Mouse (Mus musculus): ENCODE results near the gene Cxcl14.

Gene Cxcl14

DNA sequence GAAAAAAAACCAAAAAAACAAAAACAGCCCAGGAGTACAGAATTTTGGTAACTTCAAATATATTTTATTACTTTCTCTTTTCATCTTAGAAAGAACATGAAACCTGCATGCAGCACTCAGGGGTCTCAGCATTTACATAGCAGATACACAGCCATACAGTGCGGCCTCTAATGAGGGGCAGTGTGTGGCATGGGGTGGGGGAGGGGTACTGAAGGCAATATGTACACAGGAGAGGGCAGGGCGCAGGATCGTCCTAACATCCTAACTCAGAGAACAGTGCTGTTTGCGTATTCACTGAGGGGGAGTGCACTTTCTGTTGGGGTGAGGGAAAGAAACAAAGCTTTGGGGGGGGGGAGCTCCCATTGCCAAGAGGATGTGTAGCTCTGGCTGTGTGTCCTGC, 7.8 kb downstream of the Cxcl14 start:
- DNase-seq: peak; percentile 34

DNA sequence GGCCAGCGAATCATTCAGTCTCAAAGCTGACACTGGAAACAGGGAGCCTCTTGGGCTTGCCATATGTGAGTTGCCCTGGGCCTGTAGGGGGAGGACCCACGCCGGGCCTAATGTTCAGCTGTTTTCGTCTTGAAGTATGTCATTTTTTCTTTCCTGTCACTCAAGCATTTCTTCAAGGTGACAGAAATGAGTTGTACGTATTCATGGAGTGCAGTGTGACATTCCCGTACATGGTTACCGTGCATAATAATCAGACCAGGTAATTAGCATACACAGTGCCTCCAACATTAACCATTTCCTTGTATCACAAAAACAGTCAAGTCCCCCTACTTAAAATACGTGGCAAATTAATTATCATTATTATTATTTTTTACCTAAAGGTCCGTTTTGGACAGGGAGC, 9.3 kb downstream of the Cxcl14 start:
- no peak for DNase-seq

DNA sequence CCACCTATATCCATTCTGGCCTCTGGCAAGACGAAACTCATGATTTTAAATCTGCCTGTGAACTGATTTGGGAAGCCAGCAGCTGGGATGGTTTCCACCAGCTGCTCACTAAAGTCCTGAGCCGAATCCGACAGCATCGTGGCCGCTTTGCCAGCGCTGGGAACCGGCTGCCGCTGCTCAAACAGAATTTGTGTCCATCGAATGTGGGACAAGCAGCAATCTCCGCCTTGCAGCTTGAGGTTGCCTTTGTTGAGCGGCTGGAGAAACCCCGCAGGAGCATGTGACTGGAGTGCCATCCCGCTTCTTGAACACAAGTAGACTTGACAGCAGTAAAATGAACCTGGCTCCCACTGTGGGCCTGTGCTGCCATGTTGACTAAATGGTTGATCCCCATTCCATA, 13.0 kb downstream of the Cxcl14 start:
- peak; percentile 80 for DNase-seq

GRCm38 (mm10) chr13:56280356-56280755, 16.0 kb downstream of the Cxcl14 start:
- no peak for DNase-seq

- DNase-seq: peak; percentile 87
Observed at GRCm38 (mm10) chr13:56279439-56279838, 16.9 kb downstream of the Cxcl14 start.

GRCm38 (mm10) chr13:56275171-56275570, 21.2 kb downstream of the Cxcl14 start:
- DNase-seq: no peak

DNA sequence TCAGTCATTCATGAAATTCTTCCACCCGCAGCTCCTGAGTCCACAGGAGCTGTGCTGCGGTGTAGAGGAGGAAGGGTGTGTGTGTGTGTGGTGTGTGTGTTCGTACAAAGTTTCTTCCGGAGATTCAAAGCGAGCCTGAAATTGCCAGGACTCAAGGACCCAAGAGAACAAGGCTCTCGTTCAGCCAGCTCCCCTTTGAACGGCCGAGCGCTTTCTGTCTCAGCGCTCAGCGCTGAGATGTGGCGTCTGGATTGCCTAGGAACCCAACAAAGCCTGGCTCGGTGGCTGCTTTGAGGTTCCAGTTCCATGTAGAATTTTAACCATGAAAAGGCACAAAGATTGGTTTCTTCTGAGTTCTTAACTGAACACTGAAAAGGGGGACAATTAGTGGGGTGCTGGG, 26.2 kb downstream of the Cxcl14 start:
- DNase-seq: no peak

DNA sequence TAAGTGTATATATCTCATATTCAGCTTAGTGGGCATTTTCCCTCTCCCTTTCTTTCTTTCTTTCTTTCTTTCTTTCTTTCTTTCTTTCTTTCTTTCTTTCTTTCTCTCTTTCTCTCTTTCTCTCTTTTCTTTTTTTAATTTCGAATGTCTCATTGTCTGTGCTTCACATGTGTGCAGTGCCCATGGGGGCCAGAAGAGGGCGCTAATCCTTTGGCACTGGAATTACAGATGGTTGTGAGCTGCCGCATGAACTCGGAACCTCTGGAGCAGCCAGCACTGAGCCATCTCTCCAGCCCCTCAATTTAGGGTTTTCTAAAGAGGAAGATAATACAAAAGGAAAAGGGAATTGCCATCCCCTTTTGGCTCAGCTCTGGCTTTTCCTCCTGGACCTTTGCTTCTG, 29.0 kb downstream of the Cxcl14 start:
- DNase-seq: no peak

- peak; percentile 81 for DNase-seq
Observed at GRCm38 (mm10) chr13:56266435-56266834, 29.9 kb downstream of the Cxcl14 start.

- no peak for DNase-seq
Observed at GRCm38 (mm10) chr13:56265661-56266060, 30.7 kb downstream of the Cxcl14 start.

DNA sequence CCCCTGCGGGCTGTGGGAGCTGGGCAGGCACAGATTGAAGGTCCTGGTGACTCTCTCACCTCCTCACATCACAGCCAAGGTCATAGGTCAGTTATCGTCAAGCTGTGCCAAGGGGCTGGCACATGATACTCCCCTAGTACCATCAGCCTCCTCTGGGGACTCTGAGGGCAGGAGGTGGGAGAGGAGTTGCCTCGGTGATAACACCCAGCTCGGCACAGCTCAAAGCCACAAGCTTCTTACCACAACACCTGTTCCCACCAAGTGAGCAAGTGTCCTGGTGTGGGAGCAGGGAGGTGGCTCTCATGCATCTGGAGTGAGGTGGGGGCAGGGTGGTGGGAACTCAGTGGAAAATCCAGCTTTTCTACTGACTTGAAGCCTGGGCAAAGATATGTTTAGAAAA, 34.1 kb downstream of the Cxcl14 start:
- DNase-seq: no peak

- peak; percentile 75 for DNase-seq
Observed at GRCm38 (mm10) chr13:56260344-56260780, 36.0 kb downstream of the Cxcl14 start.

- DNase-seq: no peak
Observed at GRCm38 (mm10) chr13:56259926-56260250, 36.5 kb downstream of the Cxcl14 start.

DNA sequence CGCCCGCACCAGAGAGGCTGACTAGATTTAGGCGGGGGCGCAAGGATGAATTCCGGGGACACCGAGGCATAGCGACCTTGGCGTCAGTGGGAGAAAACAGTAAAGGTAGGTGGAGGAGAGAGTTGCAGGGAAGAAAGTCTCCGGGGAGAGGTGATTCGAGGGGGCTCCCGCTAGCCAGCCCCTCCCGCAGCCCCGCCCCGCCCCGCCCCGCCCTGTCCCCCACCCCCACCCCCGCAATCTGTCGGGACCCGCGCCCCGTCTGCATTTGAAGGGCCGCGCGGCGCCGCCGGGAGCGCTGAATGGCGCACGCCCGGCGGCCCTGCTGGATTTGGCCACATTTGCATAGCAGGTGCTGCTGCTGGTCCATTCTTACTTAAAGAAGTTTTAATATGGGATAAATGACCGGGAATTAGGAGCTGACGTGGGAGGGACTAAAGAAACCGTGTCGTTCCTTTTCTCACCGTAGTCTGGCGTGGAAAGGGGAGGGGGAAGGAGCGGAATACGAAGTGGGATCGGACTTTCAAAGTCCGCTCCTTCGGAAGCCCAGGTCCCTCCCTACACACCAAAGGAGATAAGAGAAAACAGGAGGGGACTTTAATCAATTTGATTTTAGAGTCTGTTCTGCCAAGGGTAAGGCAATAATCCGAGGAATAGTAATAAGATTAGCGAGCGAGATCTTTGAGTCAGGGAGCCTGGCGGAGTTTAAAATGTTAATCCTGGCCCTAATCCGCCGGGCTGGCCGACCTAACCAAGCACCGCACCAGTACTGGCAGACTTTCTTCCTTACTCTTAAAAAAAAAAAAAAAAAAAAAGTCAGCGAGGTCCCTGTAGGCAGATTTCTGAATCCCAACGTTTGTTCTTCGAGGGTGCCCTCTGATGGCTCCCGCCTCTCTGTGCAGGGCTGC, 37.1 kb downstream of the Cxcl14 start:
- DNase-seq: peak; percentile 81

GRCm38 (mm10) chr13:56258196-56259020, 37.9 kb downstream of the Cxcl14 start:
- DNase-seq: peak; percentile 80

GRCm38 (mm10) chr13:56257469-56258153, 38.7 kb downstream of the Cxcl14 start:
- no peak for DNase-seq

DNA sequence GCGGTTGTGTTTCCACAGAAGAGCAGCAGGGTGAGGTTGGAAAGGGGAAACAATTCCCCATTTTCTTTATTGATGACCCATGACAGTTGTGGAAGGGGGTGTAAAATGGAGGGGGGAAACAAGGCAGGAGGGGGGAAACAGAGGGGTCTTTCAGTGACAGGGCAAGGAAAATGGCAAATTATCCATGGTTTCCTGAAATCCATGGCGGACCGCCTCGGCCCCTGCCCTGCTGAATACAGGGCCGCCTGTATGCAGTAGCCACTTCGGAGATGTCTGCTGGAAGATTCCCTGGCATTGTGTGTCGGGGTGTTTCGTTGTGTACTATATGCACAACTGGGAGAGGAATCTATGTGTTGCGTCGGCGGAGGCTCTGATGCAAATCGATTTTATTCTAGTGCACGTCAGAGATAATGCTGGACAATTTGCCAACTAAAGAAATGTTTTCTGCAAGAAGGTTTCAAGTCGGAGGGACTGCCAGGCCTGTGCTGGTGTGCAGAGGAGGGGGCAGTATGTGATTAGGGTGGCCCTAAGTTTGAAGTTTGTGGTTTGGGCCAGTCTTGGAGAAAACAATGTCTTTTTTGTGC, 39.5 kb downstream of the Cxcl14 start:
- DNase-seq: no peak

DNA sequence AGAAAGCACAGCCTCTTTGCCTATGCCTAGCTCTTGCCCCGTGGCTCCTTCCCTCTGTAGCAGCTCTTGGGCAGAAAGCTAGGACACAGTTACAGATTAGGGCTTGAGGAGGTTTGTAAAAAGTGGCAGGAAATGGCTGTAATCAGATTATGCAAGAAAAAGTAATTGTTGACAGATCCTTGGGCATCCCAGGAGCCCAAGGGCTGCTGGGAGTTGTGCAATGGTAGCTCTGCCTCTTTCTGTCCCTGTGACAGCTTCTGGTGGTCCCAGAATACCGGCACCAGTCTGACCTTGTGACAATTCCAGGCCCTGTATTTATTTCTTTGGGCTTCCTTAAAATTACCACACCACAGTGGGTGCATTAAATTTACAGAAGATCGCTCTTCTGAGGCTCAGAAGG, 43.0 kb downstream of the Cxcl14 start:
- DNase-seq: no peak

GRCm38 (mm10) chr13:56252783-56253182, 43.6 kb downstream of the Cxcl14 start:
- peak; percentile 46 for DNase-seq

- peak; percentile 91 for DNase-seq
Observed at GRCm38 (mm10) chr13:56251924-56252619, 44.3 kb downstream of the Cxcl14 start, which contains the start of gene Neurog1. TSS of gene Neurog1 (minus strand) at chr13:56252163.

DNA sequence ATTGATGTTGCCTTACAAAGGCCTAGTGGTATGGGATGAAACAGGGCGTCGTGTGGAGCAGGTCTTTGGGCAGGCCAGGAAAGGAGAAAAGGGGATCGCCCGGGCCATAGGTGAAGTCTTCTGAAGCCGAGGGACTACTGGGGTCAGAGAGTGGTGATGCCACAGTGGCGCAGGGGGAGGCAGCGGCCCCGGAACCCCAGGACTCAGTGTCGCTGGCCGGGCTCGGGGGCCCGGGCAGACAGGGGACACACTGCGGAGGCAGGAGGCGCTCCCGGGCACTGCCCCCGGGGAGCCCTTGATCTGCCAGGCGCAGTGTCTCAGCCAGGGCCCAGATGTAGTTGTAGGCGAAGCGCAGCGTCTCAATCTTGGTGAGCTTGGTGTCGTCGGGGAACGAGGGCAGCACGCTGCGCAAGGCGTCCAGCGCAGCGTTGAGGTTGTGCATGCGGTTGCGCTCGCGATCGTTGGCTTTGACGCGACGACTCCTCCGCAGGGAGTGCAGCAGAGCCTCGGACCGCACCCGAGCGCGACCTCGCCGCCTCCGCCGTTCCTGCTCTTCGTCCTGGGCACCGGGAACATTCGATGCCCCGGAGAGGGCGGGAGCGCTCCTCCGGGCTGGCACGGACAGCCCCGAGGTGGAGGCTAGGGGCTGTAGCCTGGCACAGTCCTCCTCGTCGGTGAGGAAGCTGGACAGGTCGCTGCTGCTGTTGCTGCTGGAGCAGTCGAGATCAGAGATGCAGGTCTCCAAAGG, 45.0 kb downstream of the Cxcl14 start:
- DNase-seq: peak; percentile 54

All from retina, postnatal 1 day (tissue).